Mouse (Mus musculus): ENCODE measurements around the gene Catsperz. TPM values are rescaled to one million over a fixed set of nuclear protein-coding genes. Genes with fewer than 3 reads are reported as not detected.
"Not testable (repeated sequence)": the region's sequence is repeated elsewhere in the genome, so short reads cannot be mapped to it uniquely, and the experiment has no call there.

Gene Catsperz
- polyA plus RNA-seq, 2 experiments from 2014 or later = not detected

DNA sequence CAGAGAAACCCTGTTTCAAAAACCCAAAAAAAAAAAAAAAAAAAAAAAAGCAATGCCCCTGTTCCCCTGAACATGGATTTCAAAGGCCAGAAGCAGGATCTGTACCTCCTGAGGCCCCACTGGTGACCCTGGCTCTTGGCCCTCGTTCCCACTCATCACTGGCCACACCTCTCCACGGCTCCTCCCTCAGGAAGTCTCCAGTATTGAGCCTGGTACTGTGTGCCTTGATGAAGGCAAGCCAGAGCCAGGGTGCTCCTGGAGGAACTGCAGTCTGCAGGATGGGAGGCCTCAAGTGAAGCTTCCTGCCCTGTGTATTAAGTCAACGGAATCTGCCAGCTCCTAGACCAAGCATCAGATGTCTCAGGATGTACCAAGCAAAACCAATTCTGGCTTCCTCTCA, 19.0 kb downstream of the Catsperz start:
- ATAC-seq = no peak

- ATAC-seq = no peak
Observed at GRCm38 (mm10) chr19:6905498-6906159, 19.6 kb downstream of the Catsperz start.

GRCm38 (mm10) chr19:6904846-6905245, 20.3 kb downstream of the Catsperz start:
- ATAC-seq = no peak

DNA sequence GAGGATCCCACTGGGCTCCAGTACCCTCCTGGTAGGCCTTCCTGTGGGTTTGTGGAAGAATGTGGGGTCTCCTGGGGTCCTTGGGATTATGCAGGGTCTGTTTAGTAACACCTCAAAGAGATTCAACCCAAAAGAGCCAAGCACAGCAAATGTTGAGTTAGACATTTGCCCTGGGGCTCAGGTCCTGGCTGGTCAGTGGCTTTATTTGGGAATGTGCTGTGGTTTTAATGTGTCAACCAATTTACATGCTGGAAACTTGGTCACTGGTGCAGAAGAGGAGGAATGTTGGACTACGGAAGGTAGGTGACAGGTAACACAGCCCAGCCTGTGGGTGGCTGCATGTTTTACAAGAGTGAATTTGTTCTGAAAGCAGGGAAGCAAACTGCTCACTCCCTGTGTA, 22.1 kb downstream of the Catsperz start:
- no peak for ATAC-seq

DNA sequence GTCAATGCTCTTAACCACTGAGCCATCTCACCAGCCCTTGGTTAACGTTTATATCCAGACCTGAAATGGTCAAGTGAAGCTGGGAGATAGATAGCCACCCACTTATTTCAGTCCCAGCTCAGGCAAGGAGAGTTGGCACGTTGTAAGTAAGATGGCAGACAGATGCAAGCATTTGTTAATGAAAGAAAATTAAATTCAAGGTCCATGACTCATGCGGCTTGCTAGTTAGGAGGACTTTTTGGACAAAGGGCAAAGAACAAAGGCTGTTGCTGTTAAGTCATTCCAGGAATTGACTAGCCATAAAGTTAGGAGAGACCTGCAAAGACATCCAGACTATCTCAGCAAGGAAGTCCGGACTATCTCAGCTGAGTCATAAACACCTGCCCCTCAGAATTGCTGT, 25.5 kb downstream of the Catsperz start:
- no peak for ATAC-seq

DNA sequence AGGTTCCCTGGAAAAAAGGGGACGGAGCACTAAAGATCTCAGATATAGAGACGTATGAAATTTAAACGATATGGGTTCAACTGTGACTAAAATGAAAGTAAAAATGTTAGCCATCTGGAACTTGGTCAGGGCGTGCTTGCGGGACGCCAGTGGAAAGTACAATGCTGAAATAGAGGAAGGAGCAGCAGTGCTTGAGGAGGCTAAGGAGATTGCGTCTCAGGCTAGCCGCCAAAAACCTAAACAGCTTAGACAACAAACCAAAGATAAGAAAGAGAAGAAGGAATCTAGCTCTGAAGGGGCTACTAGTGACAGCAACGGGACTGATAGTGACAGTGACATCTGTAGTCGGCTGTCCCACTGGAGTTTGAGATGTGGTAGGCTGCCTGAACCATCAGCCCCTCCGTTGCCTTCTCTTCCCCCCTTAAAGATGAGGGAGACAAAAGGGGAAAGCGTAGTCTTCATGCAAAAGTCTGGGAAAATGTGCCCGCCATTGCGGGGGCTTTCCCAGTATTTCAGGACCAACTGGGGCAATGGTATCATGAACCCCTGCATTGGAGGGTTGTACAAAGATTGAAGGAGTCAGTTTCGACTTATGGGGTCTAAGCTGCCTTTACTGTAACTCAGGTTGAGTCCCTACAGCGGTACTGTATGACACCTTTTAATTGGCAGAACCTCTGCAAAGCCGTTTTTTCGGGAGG, 29.4 kb downstream of the Catsperz start:
- ATAC-seq = not testable (repeated sequence)

GRCm38 (mm10) chr19:6893731-6894451, 31.3 kb downstream of the Catsperz start:
- no peak for ATAC-seq

DNA sequence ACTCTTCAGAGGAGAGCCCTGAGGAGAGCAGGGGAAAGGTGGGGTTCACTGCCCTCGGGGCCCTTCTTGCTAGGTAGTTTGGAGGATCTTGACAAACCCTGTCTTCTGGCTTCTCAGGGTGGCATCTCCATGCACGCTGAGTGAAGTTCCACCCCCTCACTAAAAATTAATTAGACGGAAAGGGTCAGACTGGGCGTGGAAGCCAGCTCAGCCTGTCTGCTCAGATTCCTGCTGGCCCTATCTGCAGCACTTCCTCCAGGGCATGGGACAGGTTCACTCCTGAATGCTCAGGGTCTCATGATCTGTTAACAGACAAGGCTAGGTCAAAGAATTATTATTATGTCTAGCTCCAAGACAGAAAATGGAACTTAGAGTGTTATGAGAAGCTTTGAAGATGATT, 32.7 kb downstream of the Catsperz start:
- ATAC-seq = no peak

DNA sequence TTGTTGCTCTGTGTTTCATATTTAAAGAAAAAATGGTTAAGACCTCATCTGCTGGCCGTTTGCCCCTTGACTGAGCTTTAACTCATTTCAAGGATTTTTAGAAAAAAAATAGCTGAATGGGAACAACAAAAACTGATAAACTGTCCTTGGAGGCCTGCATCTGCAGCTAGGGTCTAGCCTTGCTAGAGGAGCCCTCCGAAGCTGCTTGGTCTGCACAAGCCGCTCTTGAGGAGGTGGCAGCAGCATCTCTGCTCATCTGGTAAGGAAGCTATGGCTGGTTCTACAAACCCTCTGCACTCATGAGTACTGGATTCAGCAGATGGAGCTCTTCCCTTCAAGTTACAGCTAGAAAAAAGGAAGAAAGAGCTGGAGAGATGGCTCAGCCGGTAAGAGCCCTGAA, 47.2 kb downstream of the Catsperz start:
- no peak for ATAC-seq

DNA sequence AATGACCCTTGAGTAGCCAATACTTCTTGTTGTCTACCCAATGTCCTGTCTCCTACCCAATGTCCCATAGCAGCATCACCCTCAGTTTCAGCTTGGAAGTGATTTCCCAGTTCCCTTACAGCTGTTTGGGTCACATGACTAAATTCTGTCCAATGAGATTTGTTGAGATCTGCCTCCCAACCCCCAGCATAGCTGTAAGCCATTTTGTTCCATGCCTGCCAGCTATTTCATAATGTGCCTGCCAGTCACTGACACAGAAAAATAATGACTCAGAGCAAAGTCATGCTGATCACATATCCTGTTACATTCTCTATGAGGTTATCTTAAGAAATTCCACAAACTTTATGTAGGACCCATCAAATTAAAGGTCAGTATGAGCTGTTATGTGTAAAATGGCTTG, 48.4 kb downstream of the Catsperz start:
- ATAC-seq = no peak

GRCm38 (mm10) chr19:6875834-6876233, 49.3 kb downstream of the Catsperz start:
- ATAC-seq = no peak

DNA sequence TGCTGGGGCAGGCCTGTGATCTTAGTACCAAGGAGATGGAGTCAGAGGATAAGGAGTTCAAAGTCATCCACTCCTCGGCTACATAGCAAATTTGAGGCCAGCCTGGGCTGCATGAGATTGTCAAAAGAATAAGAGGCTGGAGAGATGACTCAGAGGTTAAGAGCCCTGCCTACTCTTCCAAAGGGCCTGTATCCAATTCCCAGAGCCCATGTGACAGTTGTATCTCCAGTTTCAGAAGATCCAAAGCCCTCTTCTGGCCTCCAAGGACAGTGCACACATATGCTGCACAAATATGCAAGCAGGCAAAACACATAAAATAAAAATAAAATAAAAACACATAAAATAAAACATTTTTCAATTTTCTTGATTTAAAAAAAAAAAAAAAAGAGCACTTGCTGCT, 50.9 kb downstream of the Catsperz start:
- ATAC-seq = no peak

DNA sequence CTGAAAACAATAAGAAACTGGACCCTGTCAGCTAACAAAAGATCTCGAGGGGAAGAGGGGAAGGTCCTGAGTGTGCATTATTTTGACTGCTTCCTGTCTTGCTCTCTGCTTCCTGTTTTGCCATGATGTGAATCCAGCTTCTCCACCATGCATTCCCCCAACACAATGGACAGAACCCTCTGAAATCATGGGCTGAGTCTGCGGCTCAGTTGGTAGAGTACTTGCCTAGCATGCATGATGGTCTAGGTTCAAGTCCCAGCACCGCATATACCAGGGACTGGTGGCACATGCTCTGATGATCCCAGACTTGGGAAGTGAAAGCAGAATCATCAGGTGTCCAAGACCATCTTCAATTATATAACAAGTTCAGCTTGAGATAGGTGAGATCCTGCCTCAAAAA, 52.5 kb downstream of the Catsperz start:
- no peak for ATAC-seq

Other genes starting within 250 kb of the Catsperz start
- 1 to 10 TPM; 6.2 to 9.2 TPM for gene Rps6ka4, start 84.7 kb downstream of the Catsperz start, polyA plus RNA-seq (2017; shearing (Covaris generic))
- 1 to 10 TPM; 3.8 to 6.5 TPM for gene Ccdc88b, start 67.2 kb downstream of the Catsperz start, polyA plus RNA-seq (2017; shearing (Covaris generic))
- 100 to 1,000 TPM; 183 to 217 TPM for gene Trmt112, start 15.7 kb downstream of the Catsperz start, polyA plus RNA-seq (2017; shearing (Covaris generic))
- 100 to 1,000 TPM; 244 to 253 TPM for gene Prdx5, start 15.3 kb downstream of the Catsperz start, polyA plus RNA-seq (2017; shearing (Covaris generic))
- gene Esrra, start 3.6 kb downstream of the Catsperz start, polyA plus RNA-seq (2017; shearing (Covaris generic)) = 1 to 10 TPM; 3.1 to 3.8 TPM
- not detected for gene Kcnk4, start 9.1 kb upstream of the Catsperz start, polyA plus RNA-seq (2017; shearing (Covaris generic))
- 10 to 100 TPM; 42.6 to 60.5 TPM for gene Bad, start 16.5 kb upstream of the Catsperz start, polyA plus RNA-seq (2017; shearing (Covaris generic))
- 10 to 100 TPM in 1 of 2 experiments, 1 to 10 TPM in 1; 9.8 to 11.5 TPM for gene Gpr137, start 17.1 kb upstream of the Catsperz start, polyA plus RNA-seq (2017; shearing (Covaris generic))
- 10 to 100 TPM; 14.2 to 26.1 TPM for gene Ppp1r14b, start 49.6 kb upstream of the Catsperz start, polyA plus RNA-seq (2017; shearing (Covaris generic))
- 1 to 10 TPM; 3.2 to 5.1 TPM for gene Plcb3, start 51.1 kb upstream of the Catsperz start, polyA plus RNA-seq (2017; shearing (Covaris generic))
- gene Fkbp2, start 55.1 kb upstream of the Catsperz start, polyA plus RNA-seq (2017; shearing (Covaris generic)) = 10 to 100 TPM; 54.3 to 76.4 TPM
- gene Vegfb, start 62.3 kb upstream of the Catsperz start, polyA plus RNA-seq (2017; shearing (Covaris generic)) = 1 to 10 TPM; 2.5 to 2.6 TPM
- 10 to 100 TPM; 44.8 to 46.0 TPM for gene Dnajc4, start 67.2 kb upstream of the Catsperz start, polyA plus RNA-seq (2017; shearing (Covaris generic))
- 10 to 100 TPM; 29.8 to 33.4 TPM for gene Nudt22, start 70.7 kb upstream of the Catsperz start, polyA plus RNA-seq (2017; shearing (Covaris generic))
- gene Trpt1, start 70.8 kb upstream of the Catsperz start, polyA plus RNA-seq (2017; shearing (Covaris generic)) = 1 to 10 TPM; 4.5 to 7.3 TPM
- gene Fermt3, start 94.1 kb upstream of the Catsperz start, polyA plus RNA-seq (2017; shearing (Covaris generic)) = 100 to 1,000 TPM; 208 to 288 TPM
- gene Stip1, start 114.6 kb upstream of the Catsperz start, polyA plus RNA-seq (2017; shearing (Covaris generic)) = 100 to 1,000 TPM; 105 to 165 TPM
- 1 to 10 TPM in 1 of 2 experiments, under 1 TPM in 1; 0.82 to 2.6 TPM for gene Macrod1, start 131.4 kb upstream of the Catsperz start, polyA plus RNA-seq (2017; shearing (Covaris generic))
- gene Flrt1, start 180.3 kb upstream of the Catsperz start, polyA plus RNA-seq (2017; shearing (Covaris generic)) = not detected

Measured in activated CD4-positive, CD25-positive, alpha-beta regulatory T cell, adult 4 months (primary cell).